Mouse (Mus musculus) bone marrow macrophage, adult 2 months (primary cell): ENCODE measurements around the gene a. TPM values are rescaled to one million over a fixed set of nuclear protein-coding genes. Genes with fewer than 3 reads are reported as not detected.
A peak's percentile ranks its signal among the peaks of the same experiment; 100 is the strongest.

ENCODE experiments used
- H3K27ac ChIP-seq: 2 replicates; pipeline ENCODE4 v1.5.1; 2012; ENCODE audit warnings: low read depth, low read length; ENCODE audit not compliant: insufficient read depth
- H3K4me1 ChIP-seq: 2 replicates; pipeline ENCODE4 v1.6.1; 2012; ENCODE audit warnings: low read length; ENCODE audit not compliant: control insufficient read depth, insufficient read depth
- H3K4me3 ChIP-seq: 2 replicates; pipeline ENCODE4 v1.5.1; 2012; ENCODE audit warnings: mild to moderate bottlenecking, low read length, moderate library complexity; ENCODE audit not compliant: insufficient read depth
- CTCF ChIP-seq: IDR thresholded peaks from 2 replicates; pipeline ENCODE4 v1.5.1; 2012; ENCODE audit warnings: low read depth, mild to moderate bottlenecking, low read length, moderate library complexity
- POLR2A ChIP-seq: IDR thresholded peaks from 2 replicates; pipeline ENCODE4 v1.6.1; 2012; ENCODE audit warnings: mild to moderate bottlenecking, low read depth, low read length, borderline replicate concordance
- polyA plus RNA-seq: library from polyadenylated mRNA; stranded (reverse); fragments of >200 nt; gene quantifications from 2 replicates; pipeline ENCODE4 v1.2.4, GENCODE M21; 2012; ENCODE audit not compliant: missing spikeins, insufficient read depth, insufficient read length

a gene
- polyA plus RNA-seq, 1 experiment = not detected

DNA sequence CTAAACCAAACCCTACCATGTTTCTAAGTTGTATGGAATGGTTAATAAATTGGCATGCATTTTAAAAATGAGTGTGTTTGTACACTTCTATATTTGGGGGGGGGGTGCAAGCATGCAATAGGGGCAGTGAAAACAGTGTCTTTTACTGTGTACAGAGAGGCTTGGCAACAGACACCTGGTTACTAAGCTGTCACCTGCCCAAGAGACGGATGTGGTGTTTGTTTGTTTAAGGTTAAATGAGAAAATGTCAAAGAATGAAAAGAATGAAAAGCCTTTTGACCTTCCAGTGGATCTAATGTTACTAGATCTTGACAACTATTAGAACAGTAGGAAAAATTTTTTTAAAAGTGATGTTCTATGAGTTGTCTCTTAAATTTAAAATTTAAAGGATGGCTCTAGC lies 16.5 kb downstream of the a start:
- no peak overlapping the region for H3K27ac ChIP-seq
- TF ChIP-seq CTCF = no peak
- no peak for TF ChIP-seq POLR2A
- peaks cover 6% of the 10 kb centered on the region for H3K4me1 ChIP-seq
- H3K4me3 ChIP-seq = no peak overlapping the region

DNA sequence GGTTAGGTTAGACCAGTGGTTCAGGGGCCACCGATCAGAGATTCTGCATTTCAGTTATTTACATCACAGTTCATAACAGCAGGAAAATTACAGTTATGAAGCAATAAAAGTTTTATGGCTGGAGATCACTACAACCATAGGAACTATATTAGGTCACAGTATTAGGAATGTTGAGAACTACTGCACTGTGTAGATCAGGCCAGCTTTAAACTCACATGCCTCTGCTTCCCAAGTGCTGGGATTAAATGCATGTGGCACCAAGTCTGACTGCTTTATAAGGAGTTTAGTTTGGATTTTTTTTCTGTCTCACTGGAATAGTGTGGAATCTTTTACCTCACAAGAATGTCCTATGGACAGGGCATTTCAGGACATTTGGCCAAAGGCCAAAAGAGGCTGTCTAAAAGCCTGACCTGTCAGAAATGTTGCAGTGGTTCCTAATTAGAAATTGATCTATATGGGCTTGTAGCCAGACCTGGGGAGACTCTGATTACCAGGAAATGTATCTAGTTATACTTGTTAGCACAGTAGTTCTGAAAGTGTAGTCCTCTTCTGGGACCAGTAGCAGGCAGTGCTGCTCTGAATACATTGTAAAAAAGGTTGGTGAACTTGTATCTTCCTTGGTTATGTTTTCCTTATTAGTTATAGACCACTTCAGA lies 18.0 kb downstream of the a start:
- H3K4me3 ChIP-seq = no peak overlapping the region
- TF ChIP-seq CTCF (no peak), POLR2A (no peak)
- no peak overlapping the region for H3K27ac ChIP-seq
- peaks cover 6% of the 10 kb centered on the region for H3K4me1 ChIP-seq

DNA sequence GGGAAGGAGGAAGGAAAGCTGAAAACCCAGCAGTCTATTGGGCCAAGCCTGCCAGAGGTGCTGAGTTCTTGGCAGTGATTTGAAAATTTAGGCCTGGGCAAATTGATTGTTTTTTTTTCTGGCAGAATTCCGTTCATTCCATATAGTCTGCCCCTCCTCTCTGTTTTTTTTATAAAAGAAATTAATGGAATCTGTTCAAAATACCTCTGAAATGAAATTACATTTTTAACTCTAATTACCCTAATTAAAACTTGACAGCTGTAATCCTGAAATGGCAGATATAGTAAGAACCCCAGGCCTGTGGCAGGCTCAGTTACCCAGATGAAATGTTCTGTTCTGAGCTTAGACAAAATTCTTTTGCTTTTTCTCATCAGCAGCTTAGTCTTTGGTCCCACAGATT lies 19.6 kb downstream of the a start:
- no peak overlapping the region for H3K4me3 ChIP-seq
- H3K27ac ChIP-seq = no peak overlapping the region
- H3K4me1 ChIP-seq = peaks cover 5% of the 10 kb centered on the region
- TF ChIP-seq POLR2A (no peak), CTCF (no peak)

DNA sequence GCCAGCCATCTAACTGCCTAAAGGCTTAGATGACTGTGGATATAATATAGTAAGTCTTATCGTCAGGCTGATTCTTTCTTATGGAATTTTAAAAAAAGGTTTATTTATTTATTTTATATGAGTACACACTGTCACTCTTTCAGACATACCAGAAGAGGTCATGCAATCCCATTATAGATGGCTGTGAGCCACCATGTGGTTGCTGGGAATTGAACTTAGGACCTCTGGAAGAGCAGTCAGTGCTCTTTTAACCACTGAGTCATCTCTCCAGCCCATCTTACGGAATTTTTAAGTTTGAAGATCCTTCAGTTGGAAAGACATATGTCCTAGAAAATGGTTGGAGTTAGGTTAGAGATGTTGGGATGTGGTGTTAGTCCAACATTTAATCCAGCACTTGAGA lies 22.2 kb downstream of the a start:
- no peak overlapping the region for H3K27ac ChIP-seq
- no peak overlapping the region for H3K4me3 ChIP-seq
- TF ChIP-seq POLR2A (no peak), CTCF (no peak)
- H3K4me1 ChIP-seq = peaks cover 21% of the 10 kb centered on the region

DNA sequence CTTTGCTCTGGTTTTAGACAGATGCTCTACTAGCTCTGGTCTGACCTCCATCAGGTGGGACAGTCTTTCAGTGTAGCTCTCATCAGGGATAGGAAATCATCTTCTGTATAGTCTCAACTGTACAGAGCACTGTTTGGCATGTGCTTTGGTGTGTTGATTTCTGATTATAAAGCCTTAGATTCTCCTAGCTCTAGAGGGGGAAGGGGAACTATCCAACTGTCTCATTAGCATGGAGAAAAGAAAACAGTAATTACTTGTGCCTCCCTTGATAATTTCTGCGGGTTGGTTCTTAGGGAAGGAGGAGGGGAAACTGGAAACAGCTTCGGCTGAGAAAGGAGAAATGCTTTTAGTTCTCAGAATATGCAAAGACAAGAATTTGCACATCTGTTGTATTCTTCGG lies 25.9 kb downstream of the a start:
- peaks cover 43% of the 10 kb centered on the region for H3K4me1 ChIP-seq
- TF ChIP-seq POLR2A = no peak
- no peak for TF ChIP-seq CTCF

DNA sequence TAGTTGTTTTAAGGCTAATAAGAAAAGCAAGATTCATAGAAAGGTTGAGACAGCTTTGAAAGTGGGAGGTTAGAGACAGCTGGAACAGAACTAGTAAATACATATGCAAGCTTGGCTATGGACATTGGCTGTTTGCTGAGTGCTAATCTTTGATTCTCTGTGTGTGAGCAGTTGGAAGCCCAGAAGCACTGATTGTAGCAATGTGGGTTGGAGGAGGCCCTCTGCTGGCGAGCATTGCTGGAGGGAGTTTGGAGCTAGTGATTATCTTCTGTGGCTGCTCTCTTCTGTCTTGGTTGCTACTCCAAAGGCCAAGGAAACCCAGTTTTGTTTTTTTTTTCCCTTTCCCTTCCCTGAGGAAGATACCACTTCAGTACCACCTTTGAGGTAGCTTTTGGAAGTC lies 26.6 kb downstream of the a start:
- H3K4me1 ChIP-seq = peaks cover 43% of the 10 kb centered on the region

More for the DNA sequence above, 25.9 kb downstream of the a start:
- H3K4me3 ChIP-seq = no peak overlapping the region
- H3K27ac ChIP-seq = no peak overlapping the region

DNA sequence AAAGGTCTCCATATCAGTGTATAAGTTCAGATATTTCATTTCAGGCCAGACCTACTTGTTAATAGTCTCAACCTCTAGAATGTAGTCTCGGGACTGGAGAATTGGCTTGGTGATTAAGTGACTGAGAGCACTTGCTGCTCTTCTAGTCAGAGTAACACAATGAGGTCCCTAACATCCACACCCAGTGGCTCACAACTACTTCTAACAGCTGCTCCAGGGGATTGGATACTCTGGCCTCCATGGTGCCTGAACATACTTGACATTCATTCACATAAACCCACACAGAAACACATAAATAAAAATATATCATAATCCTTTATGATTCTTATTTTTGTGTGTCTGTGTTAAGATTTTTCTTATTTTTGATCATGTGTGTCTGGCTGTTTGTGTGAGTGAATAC lies 27.4 kb downstream of the a start:
- Histone ChIP-seq H3K4me3 (no peak overlapping the region), H3K4me1 (peaks cover 43% of the 10 kb centered on the region), H3K27ac (no peak overlapping the region)
- TF ChIP-seq POLR2A (no peak), CTCF (no peak)

More for the DNA sequence above, 26.6 kb downstream of the a start:
- Histone ChIP-seq H3K4me3 (no peak overlapping the region), H3K27ac (no peak overlapping the region)
- no peak for TF ChIP-seq POLR2A
- TF ChIP-seq CTCF = peak; percentile 48; the same call in 1 of the 2 replicates

DNA sequence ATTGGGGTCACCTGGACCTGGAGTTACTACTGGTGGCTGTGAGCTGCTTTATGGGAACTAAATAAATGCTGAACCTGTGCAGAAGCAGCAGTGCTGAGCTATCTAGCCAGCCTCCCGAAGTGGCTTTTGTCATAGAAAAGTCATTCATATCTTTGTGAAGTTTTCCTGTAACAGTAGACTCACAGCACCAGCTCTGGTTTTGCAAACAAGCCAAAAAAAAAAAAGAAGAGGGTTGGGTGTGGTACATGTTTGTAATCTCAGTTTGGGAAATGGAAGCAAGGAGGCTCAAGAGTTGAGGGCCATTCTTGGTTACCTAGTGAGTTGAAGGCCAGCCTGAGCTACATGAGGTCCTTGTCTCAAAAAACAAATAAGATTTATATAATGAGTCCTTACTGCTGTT lies 29.1 kb downstream of the a start:
- no peak overlapping the region for H3K27ac ChIP-seq
- H3K4me1 ChIP-seq = peaks cover 43% of the 10 kb centered on the region
- H3K4me3 ChIP-seq = no peak overlapping the region
- no peak for TF ChIP-seq CTCF
- no peak for TF ChIP-seq POLR2A

DNA sequence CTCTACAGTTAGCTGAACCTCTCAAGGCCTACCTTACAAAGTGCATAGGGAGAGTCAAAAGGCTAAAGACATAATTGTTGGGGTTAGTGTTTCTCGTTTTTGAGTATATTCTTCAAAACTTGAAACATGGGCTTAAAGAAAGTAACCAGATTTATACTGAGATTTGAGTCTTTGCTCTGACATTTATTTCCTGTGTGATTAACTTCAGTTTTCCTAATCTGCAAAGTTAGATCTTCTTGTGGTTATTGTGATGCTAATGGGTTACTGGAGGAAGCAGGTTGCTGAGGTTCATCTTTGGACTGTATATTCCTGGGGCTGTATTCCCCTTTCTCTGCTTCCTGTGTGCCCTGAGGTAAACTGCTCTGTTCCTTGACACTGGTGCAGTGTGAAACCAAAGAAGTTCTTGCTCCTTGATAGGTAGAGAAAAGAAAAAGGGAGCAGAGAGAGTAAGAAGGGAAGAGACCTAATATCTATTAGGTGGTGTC lies 34.9 kb downstream of the a start:
- TF ChIP-seq POLR2A (no peak), CTCF (no peak)
- no peak overlapping the region for H3K27ac ChIP-seq
- H3K4me3 ChIP-seq = no peak overlapping the region
- H3K4me1 ChIP-seq = peaks cover 9% of the 10 kb centered on the region

DNA sequence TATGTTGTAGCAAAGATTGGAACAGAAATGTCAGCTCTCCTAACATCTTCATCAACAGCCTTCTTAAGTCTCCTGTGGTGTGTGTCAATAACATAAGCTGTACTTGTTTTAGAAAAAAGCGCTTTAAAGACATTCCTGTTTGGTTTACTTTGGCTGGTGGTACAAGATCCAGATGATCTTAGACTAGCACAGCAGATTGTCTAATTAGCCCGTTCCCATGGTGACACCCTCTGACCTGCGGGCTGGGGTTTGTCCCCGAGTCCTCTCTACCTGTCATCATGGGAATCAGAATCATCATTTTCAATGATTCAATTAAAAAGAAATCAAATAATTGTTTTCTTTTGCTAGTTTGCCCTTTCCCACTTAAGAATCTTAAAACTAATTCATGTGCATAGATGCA lies 36.3 kb downstream of the a start:
- H3K27ac ChIP-seq = no peak overlapping the region
- H3K4me1 ChIP-seq = peaks cover 9% of the 10 kb centered on the region; the same call in 1 of the 2 replicates
- H3K4me3 ChIP-seq = no peak overlapping the region
- TF ChIP-seq POLR2A = no peak
- no peak for TF ChIP-seq CTCF

DNA sequence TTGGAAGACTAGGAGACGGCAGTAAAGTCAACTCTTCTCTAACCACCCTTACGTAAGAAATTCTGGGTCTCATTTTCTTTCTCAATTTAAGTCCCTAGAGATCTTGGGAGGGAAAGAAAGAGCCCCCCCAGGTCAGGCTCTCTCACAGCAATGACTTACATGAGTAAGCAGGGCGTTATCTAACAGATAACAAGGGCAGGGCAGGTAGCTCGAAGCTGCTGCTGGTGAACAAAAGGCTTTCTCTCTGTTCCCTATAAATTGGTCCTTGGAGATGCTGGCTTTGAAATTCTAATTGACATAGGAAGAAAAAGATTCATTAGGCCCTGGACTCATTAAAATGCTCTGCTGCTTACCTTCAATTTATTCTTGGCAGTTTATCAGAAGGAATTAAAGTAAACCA lies 41.3 kb downstream of the a start:
- Histone ChIP-seq H3K4me3 (no peak overlapping the region), H3K4me1 (peaks cover 9% of the 10 kb centered on the region; the same call in 1 of the 2 replicates), H3K27ac (no peak overlapping the region)
- no peak for TF ChIP-seq POLR2A
- TF ChIP-seq CTCF = no peak
